Mouse (Mus musculus): Measurements from ENCODE around the gene Ugt1a6a. TPM values are rescaled to one million over a fixed set of nuclear protein-coding genes. Genes with fewer than 3 reads are reported as not detected.

The Ugt1a6a gene
- total RNA-seq, 2 experiments from 2014 or later = 3.8 to 5.7 TPM

DNA sequence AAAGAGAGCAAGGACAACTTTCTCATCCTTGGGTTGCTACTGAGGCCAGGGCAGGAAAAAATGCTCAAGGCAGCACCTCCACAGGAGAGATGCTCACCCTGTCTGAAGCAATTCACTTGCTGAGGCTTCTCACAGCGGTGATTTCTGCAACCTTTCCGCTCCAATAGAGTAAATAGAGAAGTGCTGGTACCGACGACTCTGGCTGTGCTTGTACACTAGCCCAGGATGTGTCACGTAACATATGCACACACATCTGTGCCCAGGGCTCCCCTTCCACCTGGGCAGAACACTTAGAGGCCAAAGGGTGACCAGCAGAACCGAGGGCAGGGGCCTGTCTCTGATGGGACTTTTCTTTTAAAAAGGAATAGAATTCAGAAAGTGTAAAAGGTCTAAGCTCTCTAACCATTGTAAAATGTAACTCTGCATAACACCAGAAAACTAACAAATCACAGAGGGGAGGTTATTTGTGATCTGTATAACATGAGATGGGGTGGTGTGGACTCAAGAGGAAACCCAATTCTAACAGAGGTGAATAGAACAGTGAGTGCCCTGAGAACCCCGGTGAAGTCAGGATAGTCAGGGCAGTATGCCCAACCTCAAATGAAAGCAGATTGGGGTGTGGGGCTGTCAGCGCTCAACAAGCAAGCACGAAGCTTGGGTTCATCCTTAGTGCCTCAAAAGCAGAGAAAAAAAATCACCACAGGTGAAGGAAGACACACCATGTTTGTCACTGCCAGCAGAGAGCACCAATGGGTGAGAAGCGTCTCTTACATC lies 126.2 kb downstream of the Ugt1a6a start:
- intact Hi-C loops (cut with DNase I) = no loop called here
- DNase-seq = no peak

DNA sequence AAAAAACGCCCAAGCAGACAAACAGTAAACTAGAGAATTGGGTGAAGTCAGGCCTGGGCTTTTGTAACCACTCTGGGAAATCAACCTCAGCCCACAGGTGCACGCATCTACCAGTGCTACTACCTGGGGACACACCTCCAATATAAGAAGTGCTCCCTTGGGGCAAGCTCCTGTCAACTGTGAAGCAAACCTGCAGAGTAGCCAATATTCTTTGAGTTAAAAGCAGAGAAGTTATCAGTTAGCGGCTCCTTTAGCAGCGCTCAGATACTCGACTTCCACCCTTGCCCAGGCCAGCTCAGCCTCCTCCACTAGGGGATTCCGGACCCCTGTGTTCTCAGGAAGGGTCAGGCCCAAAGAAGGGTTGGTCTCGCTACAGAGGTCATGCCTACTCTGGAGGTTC lies 127.1 kb downstream of the Ugt1a6a start:
- intact Hi-C loops (cut with DNase I) = no loop called here
- DNase-seq = no peak

GRCm38 (mm10) chr1:88262255-88262654 lies 127.6 kb downstream of the Ugt1a6a start:
- intact Hi-C loops (cut with DNase I) = no loop called here
- peak in 1 of 2 experiments; percentile 64 for DNase-seq

DNA sequence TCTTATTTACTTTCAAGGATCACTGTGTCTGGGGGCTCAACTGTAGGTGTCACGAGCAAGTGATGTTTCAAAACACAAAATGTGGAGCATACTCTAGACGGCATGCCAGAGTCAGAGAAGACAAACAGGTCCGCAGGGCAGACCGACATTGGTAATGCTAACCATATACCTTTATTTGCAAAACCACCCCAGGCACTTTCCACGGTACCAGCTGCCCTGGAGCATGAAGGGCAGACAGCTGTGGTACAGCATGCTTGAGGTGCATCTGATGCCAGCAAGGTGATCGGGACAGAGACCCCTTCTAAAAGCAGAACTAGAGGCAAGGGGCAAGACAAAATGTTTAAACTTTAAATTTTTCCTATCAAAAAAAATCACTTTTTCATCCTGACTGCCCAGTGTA lies 128.4 kb downstream of the Ugt1a6a start:
- DNase-seq = no peak
- intact Hi-C loops (cut with DNase I) = no loop called here

DNA sequence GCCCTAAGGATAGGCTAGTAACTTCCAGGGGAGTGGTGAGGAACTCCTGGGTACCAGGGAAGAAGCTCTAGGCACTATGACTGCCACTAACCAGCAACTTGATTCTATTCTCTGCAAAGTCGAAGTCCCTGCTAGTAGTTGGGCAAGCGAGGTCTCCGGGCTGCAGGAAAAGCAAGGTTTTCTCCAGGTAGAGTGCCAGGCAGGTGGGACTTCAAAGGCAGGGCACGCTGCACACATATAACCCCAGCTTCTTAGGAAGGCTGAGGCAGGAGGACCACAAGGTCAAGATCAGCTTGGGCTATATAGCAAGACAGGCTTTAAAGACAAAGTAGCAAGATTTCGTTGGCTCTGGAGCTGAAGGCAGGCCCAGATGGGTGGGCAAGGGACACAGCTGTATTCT lies 129.2 kb downstream of the Ugt1a6a start:
- DNase-seq = no peak
- intact Hi-C loops (cut with DNase I) = no loop called here

DNA sequence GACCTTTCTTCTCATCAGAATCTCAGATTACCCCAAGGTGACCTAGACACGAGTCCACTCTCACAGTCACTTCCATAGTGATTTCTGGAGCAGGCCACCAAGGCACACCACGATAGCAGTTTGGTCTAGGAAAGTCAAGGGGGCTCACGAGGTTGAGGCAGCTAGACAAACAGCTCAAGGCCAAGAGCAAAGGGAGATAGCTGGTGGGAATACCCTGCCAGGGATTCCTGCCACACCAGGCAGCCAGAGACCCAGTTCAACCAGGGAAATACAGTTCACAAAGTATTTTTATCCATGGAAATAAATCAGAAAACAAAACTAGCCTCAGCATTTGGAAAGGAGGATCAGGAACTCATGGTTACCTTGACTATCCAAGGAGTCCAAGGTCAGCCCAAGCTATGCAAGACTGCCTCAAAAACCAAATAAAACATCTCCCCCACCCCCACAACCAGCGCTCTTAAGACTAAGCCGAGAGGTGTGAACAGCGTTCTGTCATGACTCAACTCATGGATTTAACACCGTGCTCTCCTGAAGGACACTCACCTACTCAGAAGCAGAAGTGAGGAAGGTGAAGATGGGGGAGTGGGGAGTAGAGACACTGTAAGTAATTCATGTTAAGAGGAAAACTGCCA lies 129.7 kb downstream of the Ugt1a6a start:
- intact Hi-C loops (cut with DNase I) = no loop called here
- DNase-seq = no peak

DNA sequence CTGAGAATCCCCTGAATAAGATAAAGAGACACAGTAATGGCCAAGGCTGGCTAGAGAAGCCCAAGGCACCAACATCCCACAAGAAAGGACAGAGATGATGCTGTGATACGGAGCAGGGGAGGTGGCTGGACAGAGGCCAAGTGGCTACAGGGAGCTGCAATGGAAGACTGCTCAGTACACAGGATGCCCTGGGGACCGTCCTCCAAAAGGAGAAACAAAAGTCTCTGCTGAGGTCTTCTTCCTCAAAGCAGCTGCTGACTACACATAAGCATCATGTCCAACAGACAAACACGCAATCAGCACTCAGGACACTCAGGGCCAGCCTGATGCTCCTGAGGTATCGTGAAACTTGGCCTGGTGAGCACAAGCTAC lies 130.2 kb downstream of the Ugt1a6a start:
- no peak for DNase-seq
- intact Hi-C loops (cut with DNase I) = no loop called here

DNA sequence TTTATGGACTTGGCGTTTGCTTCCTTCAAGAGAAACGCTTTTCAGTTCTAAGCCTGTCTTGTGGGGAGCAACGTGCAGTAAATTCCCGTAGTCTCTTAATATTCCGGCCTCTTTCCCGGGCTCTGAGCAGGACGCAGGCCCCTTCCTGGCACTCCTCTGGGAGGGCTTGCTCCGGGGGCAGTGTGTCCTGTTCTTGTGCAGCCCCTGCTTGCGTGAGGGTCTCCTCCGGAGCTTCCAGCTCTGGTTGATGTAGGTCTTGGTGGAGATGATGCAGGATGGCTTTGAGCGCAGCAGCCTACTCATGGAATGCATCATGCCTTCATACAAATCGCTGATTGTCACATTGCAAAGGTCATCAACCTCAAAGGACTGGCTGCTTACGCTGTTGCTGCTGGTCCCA lies 131.5 kb downstream of the Ugt1a6a start:
- intact Hi-C loops (cut with DNase I) = no loop called here
- DNase-seq = no peak

GRCm38 (mm10) chr1:88267489-88267888 lies 132.9 kb downstream of the Ugt1a6a start:
- intact Hi-C loops (cut with DNase I) = no loop called here
- no peak for DNase-seq

- DNase-seq = no peak
- intact Hi-C loops (cut with DNase I) = no loop called here
Measured at GRCm38 (mm10) chr1:88268070-88268469, 133.5 kb downstream of the Ugt1a6a start.

Other genes with a start within 250 kb of the Ugt1a6a start
- gene Usp40, start 126.3 kb upstream of the Ugt1a6a start, total RNA-seq (2021) = 10 to 100 TPM; 17.2 to 22.7 TPM
- not detected for gene Ugt1a10, start 79.4 kb upstream of the Ugt1a6a start, total RNA-seq (2021)
- gene Ugt1a9, start 64.0 kb upstream of the Ugt1a6a start, total RNA-seq (2021) = not detected
- not detected for gene Ugt1a8, start 47.0 kb upstream of the Ugt1a6a start, total RNA-seq (2021)
- 1 to 10 TPM; 2.2 TPM for gene Ugt1a7c, start 39.7 kb upstream of the Ugt1a6a start, total RNA-seq (2021)
- under 1 TPM; 0.34 to 0.96 TPM for gene Ugt1a6b, start 31.6 kb upstream of the Ugt1a6a start, total RNA-seq (2021)
- gene Ugt1a5, start 31.2 kb downstream of the Ugt1a6a start, total RNA-seq (2021) = under 1 TPM; 0.34 to 0.50 TPM
- not detected for gene Ugt1a2, start 65.8 kb downstream of the Ugt1a6a start, total RNA-seq (2021)
- gene Dnajb3, start 71.0 kb downstream of the Ugt1a6a start, total RNA-seq (2021) = under 1 TPM; 0.45 to 0.56 TPM
- gene Ugt1a1, start 77.2 kb downstream of the Ugt1a6a start, total RNA-seq (2021) = not detected
- under 1 TPM; 0.07 to 0.15 TPM for gene Mroh2a, start 92.2 kb downstream of the Ugt1a6a start, total RNA-seq (2021)
- gene Hjurp, start 142.8 kb downstream of the Ugt1a6a start, total RNA-seq (2021) = 10 to 100 TPM; 25.4 to 32.1 TPM
- gene Trpm8, start 142.9 kb downstream of the Ugt1a6a start, total RNA-seq (2021) = not detected